Mouse (Mus musculus): ENCODE measurements around the gene Enox1.

DNA sequence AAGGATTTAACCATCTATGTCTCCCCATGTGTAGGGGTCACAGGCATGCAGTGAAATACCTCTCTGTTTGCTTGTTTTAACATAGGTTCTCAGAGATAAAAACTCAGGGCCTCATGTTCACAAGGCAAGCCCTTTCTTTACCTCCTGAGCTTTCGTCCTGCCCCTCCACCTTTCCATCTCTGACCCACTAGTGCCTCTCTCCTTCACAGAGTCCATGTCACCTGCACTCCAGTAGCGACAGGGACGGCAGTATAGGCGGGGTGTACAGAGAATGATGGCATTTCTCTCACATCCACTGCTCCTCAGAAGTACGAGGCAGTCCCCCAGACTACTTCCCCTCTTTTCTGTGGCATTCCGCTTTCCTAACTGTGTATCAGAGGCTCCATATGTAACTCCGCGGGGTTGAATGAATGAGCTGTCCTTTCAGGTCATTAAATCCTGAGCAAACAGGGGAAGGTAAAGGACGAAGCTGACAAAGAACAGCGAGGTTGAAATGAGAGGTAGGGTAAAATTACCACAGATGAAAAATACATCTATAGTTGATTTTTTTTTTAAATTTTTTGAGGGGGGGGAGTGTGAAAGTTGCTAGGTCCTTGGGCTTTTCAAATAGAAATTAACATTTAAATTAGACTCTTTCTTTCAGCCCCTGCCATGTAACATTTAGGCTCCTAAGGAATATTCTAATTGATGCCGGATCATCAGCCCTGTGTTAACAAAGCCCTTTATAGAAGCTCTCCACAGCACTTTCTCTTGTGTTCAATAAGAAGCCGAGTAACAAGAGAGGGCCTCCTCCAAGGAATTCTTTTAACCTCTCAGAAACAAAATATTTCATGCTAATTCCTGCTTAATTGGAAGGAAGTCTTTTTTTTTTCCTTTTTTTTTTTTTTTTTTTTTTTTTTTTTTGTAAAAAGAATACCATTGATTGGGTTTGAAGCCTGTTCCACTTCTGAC, 470.3 kb downstream of the Enox1 start:
- TF ChIP-seq CTCF (conservative IDR thresholded peaks at IDR 0.05; ENCODE audit: low read length) (no peak), POU5F1 (IDR thresholded peaks at IDR 0.05; ENCODE audit: borderline replicate concordance, low read length) (no peak), NANOG (IDR thresholded peaks at IDR 0.05; ENCODE audit: borderline replicate concordance, low read length) (no peak)
